Mouse (Mus musculus) neutrophil, adult 65 days (primary cell): ENCODE data around the gene Gm3952. TPM values are rescaled to one million over a fixed set of nuclear protein-coding genes. Genes with fewer than 3 reads are reported as not detected.

Source experiments
- total RNA-seq: library from RNA; stranded (reverse); gene quantifications from 2 replicates; pipeline ENCODE4 v1.2.4, GENCODE M21; 2023

Gene Gm3952
- total RNA-seq, result not detected in 2 replicates

DNA sequence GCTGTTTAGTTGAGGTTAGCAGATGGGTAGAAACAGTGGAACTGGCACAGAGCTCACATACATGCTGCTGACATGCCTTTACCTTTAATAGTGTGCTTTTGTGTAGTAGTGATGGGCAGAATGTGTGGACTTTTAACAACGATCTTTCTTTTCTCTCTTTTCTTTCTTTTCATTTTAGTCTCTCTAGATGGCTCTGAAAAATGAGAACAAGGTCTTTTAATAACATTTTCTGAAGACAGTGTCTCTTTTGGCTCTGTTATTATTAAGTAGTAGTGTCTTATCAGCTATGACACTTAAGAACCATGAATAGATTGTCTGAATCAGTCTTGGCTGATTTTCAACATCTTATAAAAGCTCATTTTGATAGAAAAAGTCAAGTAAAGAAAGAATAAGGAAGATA is at the start of gene Gm3952:
Gene Gm3952, minus strand, starts transcription at position 101 of the 400 bp plus-strand sequence.

Other genes with a start within 250 kb of the Gm3952 start
- gene Itgb1, start 113.0 kb downstream of the Gm3952 start, total RNA-seq, result 48.5 and 51.4 TPM in 2 replicates